Mouse (Mus musculus) erythroid progenitor cell, adult 5-6 weeks (primary cell): ENCODE data around the gene Gm21118. TPM values are rescaled to one million over a fixed set of nuclear protein-coding genes. Genes with fewer than 3 reads are reported as not detected.
"Not testable (repeated sequence)": the region's sequence is repeated elsewhere in the genome, so short reads cannot be mapped to it uniquely, and the experiment has no call there.

Experiments
- ATAC-seq: replicated peaks from 2 replicates; pipeline ENCODE4 v1.8.0; 2016; ENCODE audit warnings: moderate number of reproducible peaks, mild to moderate bottlenecking, moderate TSS enrichment, inconsistent platforms; ENCODE audit not compliant: poor library complexity, low FRiP score, severe bottlenecking
- total RNA-seq, 2 experiments: library from RNA; stranded (forward) in 1 of 2; stranded (reverse) in 1 of 2; fragments of 150-400 nt in 1 of 2; fragments of 186-747, 209-891 nt in 1 of 2; gene quantifications; 2 replicates each; pipeline versions ENCODE4 v1.2.3 to v1.2.4; 2015 to 2017; ENCODE audit warnings: low replicate concordance in 2 of 2

Gm21118 gene
- not detected in 2 replicates for total RNA-seq (2015; ENCODE audit: low replicate concordance)
- total RNA-seq (2017; ENCODE audit: low replicate concordance) = not detected in 2 replicates

GRCm38 (mm10) chrY:70273542-70273941 is at the start of gene Gm21118:
Gene Gm21118, minus strand, starts transcription at chrY:70273642.
- not testable (repeated sequence) for ATAC-seq

- not testable (repeated sequence) for ATAC-seq
Measured at GRCm38 (mm10) chrY:70303187-70303586, 29.7 kb upstream of the Gm21118 start, which contains the start of the genes Gm29423 and Gm29644. Gene Gm29423, minus strand, starts transcription at chrY:70303287. Gene Gm29644, minus strand, starts transcription at chrY:70303343.

Other genes with a start within 250 kb of the Gm21118 start
- gene Gm29423, start 29.6 kb upstream of the Gm21118 start, total RNA-seq (2015; ENCODE audit: low replicate concordance) = not detected in 2 replicates
- gene Gm29423, start 29.6 kb upstream of the Gm21118 start, total RNA-seq (2017; ENCODE audit: low replicate concordance) = not detected in 2 replicates
- not detected in 2 replicates for gene Gm29644, start 29.7 kb upstream of the Gm21118 start, total RNA-seq (2015; ENCODE audit: low replicate concordance)
- not detected in 2 replicates for gene Gm29644, start 29.7 kb upstream of the Gm21118 start, total RNA-seq (2017; ENCODE audit: low replicate concordance)
- gene Gm20888, start 168.2 kb upstream of the Gm21118 start, total RNA-seq (2015; ENCODE audit: low replicate concordance) = not detected in 2 replicates
- gene Gm20888, start 168.2 kb upstream of the Gm21118 start, total RNA-seq (2017; ENCODE audit: low replicate concordance) = not detected in 2 replicates